Mouse (Mus musculus) megakaryocyte, embryonic 14.5 days (primary cell): ENCODE measurements around the gene Unc5c. TPM values are rescaled to one million over a fixed set of nuclear protein-coding genes. Genes with fewer than 3 reads are reported as not detected.

Source experiments
- H3K27me3 ChIP-seq: replicated peaks from 2 replicates; pipeline ENCODE3; 2012; ENCODE audit warnings: inconsistent platforms
- H3K36me3 ChIP-seq: replicated peaks from 2 replicates; pipeline ENCODE3; 2012; ENCODE audit warnings: low read length, inconsistent platforms, mixed read lengths
- H3K4me1 ChIP-seq: 2 replicates; pipeline ENCODE4 v1.6.1; 2012; ENCODE audit warnings: inconsistent platforms
- H3K4me3 ChIP-seq: replicated peaks from 2 replicates; pipeline ENCODE3; 2012; ENCODE audit warnings: moderate library complexity, mild to moderate bottlenecking, inconsistent platforms
- H3K9me3 ChIP-seq: 2 replicates; pipeline ENCODE4 v1.6.1; 2012; ENCODE audit warnings: inconsistent platforms
- FLI1 ChIP-seq: IDR thresholded peaks from 2 replicates; pipeline ENCODE4 v1.6.1; 2012; ENCODE audit warnings: low read length, inconsistent platforms, mixed read lengths
- GATA1 ChIP-seq: IDR thresholded peaks from 3 replicates; pipeline ENCODE4 v1.6.1; 2012; ENCODE audit warnings: mixed read lengths, low read length, inconsistent platforms, borderline replicate concordance
- polyA plus RNA-seq: library from polyadenylated mRNA; stranded (reverse); fragments of >175 nt; gene quantifications from 2 replicates; pipeline ENCODE4 v1.2.3, GENCODE M21; 2012; ENCODE audit warnings: low replicate concordance; ENCODE audit not compliant: insufficient read depth

Gene Unc5c
- polyA plus RNA-seq, 1 experiment = 0.01 TPM

- Histone ChIP-seq H3K36me3 (no peaks in the 10 kb centered on the region), H3K9me3 (no peaks in the 10 kb centered on the region), H3K27me3 (no peaks in the 10 kb centered on the region), H3K4me3 (no peak overlapping the region), H3K4me1 (no peaks in the 10 kb centered on the region)
- no peak for TF ChIP-seq FLI1
- no peak for TF ChIP-seq GATA1
Observed at GRCm38 (mm10) chr3:141745322-141745721, 280.3 kb downstream of the Unc5c start.

GRCm38 (mm10) chr3:141748694-141749381, 283.8 kb downstream of the Unc5c start:
- no peak for TF ChIP-seq FLI1
- TF ChIP-seq GATA1 = no peak
- H3K4me1 ChIP-seq = no peaks in the 10 kb centered on the region
- H3K9me3 ChIP-seq = peaks cover 8% of the 10 kb centered on the region
- H3K4me3 ChIP-seq = no peak overlapping the region
- H3K27me3 ChIP-seq = no peaks in the 10 kb centered on the region
- no peaks in the 10 kb centered on the region for H3K36me3 ChIP-seq

- Histone ChIP-seq H3K27me3 (no peaks in the 10 kb centered on the region), H3K9me3 (peaks cover 8% of the 10 kb centered on the region), H3K36me3 (no peaks in the 10 kb centered on the region), H3K4me3 (no peak overlapping the region), H3K4me1 (no peaks in the 10 kb centered on the region)
- no peak for TF ChIP-seq FLI1
- no peak for TF ChIP-seq GATA1
Observed at GRCm38 (mm10) chr3:141752172-141752571, 287.2 kb downstream of the Unc5c start.

GRCm38 (mm10) chr3:141757259-141757658, 292.2 kb downstream of the Unc5c start:
- TF ChIP-seq GATA1 = no peak
- no peak for TF ChIP-seq FLI1
- H3K9me3 ChIP-seq = peaks cover 5% of the 10 kb centered on the region
- no peaks in the 10 kb centered on the region for H3K4me1 ChIP-seq
- no peaks in the 10 kb centered on the region for H3K27me3 ChIP-seq
- no peak overlapping the region for H3K4me3 ChIP-seq
- H3K36me3 ChIP-seq = no peaks in the 10 kb centered on the region

- no peaks in the 10 kb centered on the region for H3K27me3 ChIP-seq
- H3K4me3 ChIP-seq = no peak overlapping the region
- H3K36me3 ChIP-seq = no peaks in the 10 kb centered on the region
- H3K9me3 ChIP-seq = no peaks in the 10 kb centered on the region
- no peaks in the 10 kb centered on the region for H3K4me1 ChIP-seq
- TF ChIP-seq GATA1 = no peak
- TF ChIP-seq FLI1 = no peak
Observed at GRCm38 (mm10) chr3:141778411-141778919, 313.4 kb downstream of the Unc5c start.

GRCm38 (mm10) chr3:141779186-141779585, 314.2 kb downstream of the Unc5c start:
- H3K9me3 ChIP-seq = no peaks in the 10 kb centered on the region
- H3K36me3 ChIP-seq = no peaks in the 10 kb centered on the region
- TF ChIP-seq FLI1 = no peak
- no peak for TF ChIP-seq GATA1
- no peaks in the 10 kb centered on the region for H3K4me1 ChIP-seq
- no peak overlapping the region for H3K4me3 ChIP-seq
- no peaks in the 10 kb centered on the region for H3K27me3 ChIP-seq

- Histone ChIP-seq H3K4me3 (no peak overlapping the region), H3K36me3 (no peaks in the 10 kb centered on the region), H3K27me3 (no peaks in the 10 kb centered on the region), H3K4me1 (no peaks in the 10 kb centered on the region), H3K9me3 (no peaks in the 10 kb centered on the region)
- TF ChIP-seq FLI1 = no peak
- no peak for TF ChIP-seq GATA1
Observed at GRCm38 (mm10) chr3:141782553-141782952, 317.5 kb downstream of the Unc5c start.

- no peak for TF ChIP-seq GATA1
- TF ChIP-seq FLI1 = no peak
- H3K4me1 ChIP-seq = no peaks in the 10 kb centered on the region
- no peaks in the 10 kb centered on the region for H3K27me3 ChIP-seq
- 0 out of 2 replicates have a peak, but pooled peaks cover 4% of the 10 kb centered on the region for H3K9me3 ChIP-seq
- H3K4me3 ChIP-seq = no peak overlapping the region
- no peaks in the 10 kb centered on the region for H3K36me3 ChIP-seq
Observed at GRCm38 (mm10) chr3:141791026-141791780, 326.2 kb downstream of the Unc5c start.

- Histone ChIP-seq H3K4me3 (no peak overlapping the region), H3K27me3 (no peaks in the 10 kb centered on the region), H3K4me1 (no peaks in the 10 kb centered on the region), H3K36me3 (no peaks in the 10 kb centered on the region), H3K9me3 (0 out of 2 replicates have a peak, but pooled peaks cover 4% of the 10 kb centered on the region)
- no peak for TF ChIP-seq GATA1
- TF ChIP-seq FLI1 = no peak
Observed at GRCm38 (mm10) chr3:141792106-141792505, 327.1 kb downstream of the Unc5c start.

- Histone ChIP-seq H3K4me1 (no peaks in the 10 kb centered on the region), H3K4me3 (no peak overlapping the region), H3K36me3 (no peaks in the 10 kb centered on the region), H3K9me3 (0 out of 2 replicates have a peak, but pooled peaks cover 4% of the 10 kb centered on the region), H3K27me3 (no peaks in the 10 kb centered on the region)
- TF ChIP-seq FLI1 = no peak
- no peak for TF ChIP-seq GATA1
Observed at GRCm38 (mm10) chr3:141793755-141794154, 328.7 kb downstream of the Unc5c start.
